Mouse (Mus musculus): ENCODE results near the gene Gm11992.

Gene Gm11992

DNA sequence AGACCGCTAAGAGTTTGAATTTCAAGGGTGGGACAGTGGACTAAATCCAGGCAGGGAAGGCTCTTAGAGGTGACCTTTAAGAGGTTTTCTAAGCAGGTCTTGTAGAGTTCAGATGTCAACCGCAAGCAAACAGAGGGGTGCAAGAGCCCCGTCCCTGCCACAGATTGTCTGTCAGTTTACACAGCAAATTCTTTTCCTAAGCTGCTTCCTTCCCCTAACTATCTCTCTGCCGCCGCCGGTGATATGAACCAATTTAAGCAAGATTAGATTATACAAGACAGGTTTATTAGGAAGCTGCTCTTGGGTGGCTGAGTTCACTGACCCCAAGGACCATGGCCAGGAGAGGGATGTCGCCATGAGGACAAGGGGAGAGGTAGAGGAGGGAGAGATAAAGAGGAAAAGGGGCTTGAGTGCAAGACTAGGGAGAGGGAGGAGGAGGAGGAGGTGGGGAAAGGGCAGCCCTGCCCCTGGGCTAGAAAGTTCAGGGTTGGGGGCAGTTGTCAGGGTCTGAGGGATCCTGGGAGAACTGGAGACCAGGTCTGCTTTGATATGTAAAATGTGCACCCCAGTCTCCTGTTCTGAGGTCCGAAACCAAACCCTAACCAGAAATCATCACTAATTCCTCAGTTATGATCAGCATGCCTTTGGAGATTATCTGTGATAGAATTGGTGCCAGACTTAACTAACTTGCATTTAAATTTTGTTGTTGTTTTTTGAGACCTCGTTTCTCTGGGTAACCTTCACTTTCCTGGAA is 67.2 kb downstream of the Gm11992 start:
- peak; percentile 79 for DNase-seq (ENCODE audit: low read depth, low spot score)

DNA sequence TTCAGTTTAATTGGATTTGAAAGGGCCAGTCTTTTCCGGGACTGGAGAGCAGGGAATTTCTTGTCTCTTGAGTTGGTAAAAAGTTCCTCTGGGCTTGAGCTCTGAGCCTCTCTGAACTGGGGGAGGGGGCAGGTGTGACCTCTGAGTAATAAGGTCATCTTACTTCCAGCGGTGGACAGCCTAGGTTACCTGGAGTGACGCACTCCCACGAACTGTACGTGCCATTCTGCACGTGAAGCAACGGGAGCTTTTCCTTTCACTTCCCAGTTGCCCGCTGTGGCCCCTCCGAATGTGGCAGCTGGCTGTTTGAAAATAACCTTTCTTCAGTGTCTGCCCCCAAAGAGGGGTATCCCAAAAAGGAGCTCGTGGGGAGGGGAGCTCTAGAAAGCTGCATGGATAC is 67.7 kb downstream of the Gm11992 start:
- DNase-seq (ENCODE audit: low read depth, low spot score) = peak; percentile 99

DNA sequence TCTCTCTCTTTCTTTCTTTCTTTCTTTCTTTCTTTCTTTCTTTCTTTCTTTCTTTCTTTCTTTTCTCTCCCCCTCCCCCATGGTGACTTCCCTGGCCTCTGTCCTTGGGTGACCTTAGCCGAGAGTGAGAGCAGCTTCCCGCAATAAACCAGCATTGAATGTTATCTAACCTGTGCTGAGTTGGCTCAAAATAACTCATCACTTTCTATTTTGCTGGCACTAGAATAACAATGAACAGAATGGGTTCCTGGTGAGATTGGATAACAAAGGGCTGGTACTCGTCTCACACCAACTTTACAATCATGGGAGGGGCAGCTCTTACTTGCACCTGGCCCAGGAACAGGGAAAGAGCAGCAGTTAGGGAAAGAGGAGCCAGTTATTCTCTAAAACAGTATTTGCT is 68.5 kb downstream of the Gm11992 start:
- DNase-seq (ENCODE audit: low read depth, low spot score) = peak; percentile 98

DNA sequence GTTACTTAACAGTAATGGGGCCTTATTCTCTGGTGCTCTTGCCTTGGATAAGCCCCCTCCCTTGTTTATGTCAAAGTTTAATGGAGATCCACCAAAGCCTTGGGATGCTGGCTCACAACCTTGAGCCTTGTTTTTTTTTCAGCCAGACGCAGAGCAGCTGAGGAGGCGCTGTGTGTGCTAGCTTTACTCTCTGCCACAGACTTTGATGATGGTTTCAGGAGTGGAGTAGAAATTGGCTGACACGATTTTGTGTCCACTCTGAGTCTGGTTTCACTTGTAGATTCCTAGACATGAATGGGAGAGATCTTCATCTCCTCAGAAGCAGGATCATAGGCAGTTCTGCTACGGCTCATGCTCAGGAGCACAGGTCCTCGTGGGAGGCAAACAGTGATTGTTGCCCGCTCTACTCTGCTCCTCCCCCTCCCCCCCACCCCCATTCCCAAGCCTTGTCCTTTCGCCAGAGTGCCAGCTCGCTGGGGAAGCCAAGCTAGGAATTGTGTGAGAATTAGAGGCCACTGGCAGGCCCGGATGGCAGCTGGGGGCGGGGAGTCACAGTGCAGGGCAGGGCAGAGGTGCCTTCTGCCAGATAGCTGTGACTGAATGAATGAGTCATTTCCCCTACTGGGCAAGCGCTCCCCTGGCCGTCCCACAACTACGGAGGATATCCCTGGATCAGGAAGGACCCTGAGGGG is 69.1 kb downstream of the Gm11992 start:
- peak; percentile 80 for DNase-seq (ENCODE audit: low read depth, low spot score)

DNA sequence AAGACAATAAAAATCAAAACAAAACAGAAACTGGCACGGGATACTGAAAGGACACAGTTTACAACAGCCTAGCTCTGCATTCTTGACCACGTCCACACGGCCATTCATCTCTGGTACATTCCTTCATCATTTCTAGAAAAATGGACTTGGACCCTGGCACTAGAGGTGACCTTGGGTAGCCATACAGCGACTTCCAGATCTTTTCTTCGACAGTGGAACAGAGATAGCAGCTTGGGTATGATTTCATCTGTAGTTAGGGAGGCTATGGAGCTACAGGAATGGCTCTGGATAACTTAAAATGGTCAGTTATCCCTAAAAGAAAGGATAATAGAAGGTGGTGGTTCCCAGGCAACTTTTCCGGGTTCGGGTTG is 69.6 kb downstream of the Gm11992 start, which contains the start of gene Upp1:
Gene Upp1 (plus strand): TSS at position 54 of the 371 bp plus-strand sequence.
- no peak for DNase-seq (ENCODE audit: low read depth, low spot score)

DNA sequence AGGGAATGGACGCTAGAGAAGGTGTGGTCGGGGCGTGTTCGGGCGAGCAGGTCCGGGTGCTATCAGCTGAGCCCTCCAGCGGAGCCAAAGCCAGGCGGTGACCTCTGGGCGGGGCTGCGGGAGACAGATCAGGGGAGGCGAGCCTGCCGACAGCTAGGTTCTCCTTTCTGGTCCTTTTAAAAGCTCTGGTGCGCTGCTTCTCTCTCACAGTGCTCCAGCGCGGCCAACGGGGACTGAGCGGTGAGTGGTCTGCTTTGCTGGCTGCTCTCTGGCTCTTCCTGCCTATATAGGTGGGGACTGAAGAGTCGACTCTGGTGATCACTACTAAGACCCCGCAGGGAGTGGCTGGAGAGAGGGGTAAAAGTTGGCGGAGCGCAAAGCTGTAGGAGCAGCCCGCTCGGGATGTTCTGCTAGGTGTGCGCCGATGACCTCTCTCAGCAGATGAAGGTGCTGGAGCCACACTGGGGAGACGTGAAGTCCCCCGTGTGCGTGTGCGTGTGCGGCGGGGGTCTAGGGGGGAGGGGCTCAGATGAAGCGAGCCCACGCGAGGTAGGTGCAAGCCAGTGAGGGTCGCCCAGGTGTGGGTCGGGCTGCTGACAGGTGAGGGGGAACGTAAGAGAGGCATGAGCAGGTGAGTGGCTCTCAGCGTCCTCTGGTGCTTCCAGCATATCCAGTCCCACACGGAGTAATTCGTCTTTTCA is 70.2 kb downstream of the Gm11992 start:
- DNase-seq (ENCODE audit: low read depth, low spot score) = peak; percentile 89

All from R1 (cell line).